Mouse (Mus musculus) G1E-ER4 (cell line): ENCODE data around the gene Btbd2. TPM values are rescaled to one million over a fixed set of nuclear protein-coding genes. Genes with fewer than 3 reads are reported as not detected.
"Not testable (repeated sequence)": the region's sequence is repeated elsewhere in the genome, so short reads cannot be mapped to it uniquely, and the experiment has no call there.

ENCODE experiments used
- GATA1 ChIP-seq: IDR thresholded peaks from one replicate; pipeline ENCODE4 v1.8.0; 2012; ENCODE audit warnings: low read length, inconsistent platforms
- polyA plus RNA-seq: library from polyadenylated mRNA; stranded (reverse); fragments of >175 nt; gene quantifications from 2 replicates; pipeline ENCODE4 v1.2.3, GENCODE M21; 2012

Btbd2 gene
- polyA plus RNA-seq, 1 experiment, result 103 TPM

DNA sequence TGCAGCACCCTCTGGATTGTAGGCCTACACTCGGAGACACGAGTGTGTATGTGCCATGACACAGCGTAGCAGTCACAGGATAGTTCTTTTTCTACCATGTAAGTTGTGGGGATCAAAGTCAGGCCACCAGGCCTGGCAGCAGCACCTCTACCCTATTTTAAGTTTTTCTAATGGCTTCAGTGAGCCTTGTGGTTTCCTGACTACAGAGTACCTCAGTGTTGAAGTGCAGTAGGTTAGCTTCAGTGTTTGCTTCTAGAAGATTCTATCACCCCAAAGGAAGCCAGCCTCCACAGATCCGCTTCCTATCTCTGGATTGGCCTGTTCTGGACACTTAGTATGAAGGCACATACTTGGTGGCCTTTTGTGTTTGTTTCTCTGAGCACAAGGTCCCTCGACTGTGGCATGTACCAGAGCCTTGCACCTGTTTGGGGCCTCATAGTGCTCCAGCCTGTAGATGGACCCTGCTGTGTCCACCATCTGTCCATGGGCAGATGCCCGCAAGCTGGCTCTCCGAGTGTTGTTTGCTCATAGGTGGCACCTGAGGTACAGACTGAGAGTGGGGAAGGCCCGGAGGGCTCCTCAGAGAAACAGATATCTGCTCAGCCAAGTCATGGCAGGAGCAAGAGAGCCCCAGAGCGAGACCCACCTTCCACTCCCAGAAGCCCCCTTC is 46.6 kb downstream of the Btbd2 start:
- no peak for TF ChIP-seq GATA1

DNA sequence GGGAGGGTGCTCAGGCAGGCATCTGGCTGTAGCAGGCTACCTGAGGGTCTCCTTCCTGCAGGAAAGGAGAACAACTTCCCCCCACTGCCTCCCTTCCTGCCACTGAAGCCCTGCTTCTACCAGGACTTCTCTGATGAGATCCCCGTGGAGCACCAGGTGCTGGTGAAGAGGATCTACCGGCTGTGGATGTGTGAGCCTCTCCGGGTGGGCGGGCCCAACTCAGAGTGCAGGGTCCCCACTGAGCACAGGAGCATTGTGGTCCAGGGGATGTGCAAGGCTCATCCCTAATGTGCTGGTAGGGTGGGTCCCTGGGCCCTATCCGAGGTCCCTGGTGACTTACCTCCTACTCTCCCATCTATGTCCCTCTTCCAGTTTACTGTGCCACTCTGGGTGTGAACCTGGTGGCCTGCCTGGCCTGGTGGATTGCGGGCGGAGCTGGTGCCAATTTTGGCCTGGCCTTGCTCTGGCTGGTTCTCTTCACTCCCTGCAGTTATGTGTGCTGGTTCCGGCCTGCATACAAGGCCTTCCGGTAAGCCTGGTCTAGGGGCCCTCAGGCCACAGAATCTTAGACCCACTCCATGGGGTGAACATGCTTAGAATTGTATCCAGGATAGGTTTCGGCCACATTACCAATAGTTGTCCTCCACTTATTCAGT is 47.5 kb downstream of the Btbd2 start:
- TF ChIP-seq GATA1, result no peak

DNA sequence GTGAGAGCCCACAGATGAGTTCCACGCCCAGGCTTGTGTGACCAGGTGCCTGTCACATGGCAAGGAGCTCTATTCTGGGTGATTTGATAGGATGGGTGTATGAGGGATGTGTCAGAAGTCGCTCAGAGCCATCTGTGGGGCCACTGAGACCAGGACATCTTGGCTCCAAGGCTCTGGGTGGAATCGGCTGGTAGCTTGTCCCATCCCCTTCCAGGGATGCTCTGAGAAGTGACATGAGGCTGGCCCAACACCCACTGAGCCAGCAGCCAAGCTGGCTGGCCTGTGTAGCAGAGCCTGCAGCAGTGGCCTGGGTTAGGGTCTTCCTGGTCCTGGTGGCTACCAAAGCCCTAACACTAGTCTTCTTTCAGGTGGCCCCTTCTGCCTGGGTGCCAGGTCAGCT is 48.4 kb downstream of the Btbd2 start:
- no peak for TF ChIP-seq GATA1

DNA sequence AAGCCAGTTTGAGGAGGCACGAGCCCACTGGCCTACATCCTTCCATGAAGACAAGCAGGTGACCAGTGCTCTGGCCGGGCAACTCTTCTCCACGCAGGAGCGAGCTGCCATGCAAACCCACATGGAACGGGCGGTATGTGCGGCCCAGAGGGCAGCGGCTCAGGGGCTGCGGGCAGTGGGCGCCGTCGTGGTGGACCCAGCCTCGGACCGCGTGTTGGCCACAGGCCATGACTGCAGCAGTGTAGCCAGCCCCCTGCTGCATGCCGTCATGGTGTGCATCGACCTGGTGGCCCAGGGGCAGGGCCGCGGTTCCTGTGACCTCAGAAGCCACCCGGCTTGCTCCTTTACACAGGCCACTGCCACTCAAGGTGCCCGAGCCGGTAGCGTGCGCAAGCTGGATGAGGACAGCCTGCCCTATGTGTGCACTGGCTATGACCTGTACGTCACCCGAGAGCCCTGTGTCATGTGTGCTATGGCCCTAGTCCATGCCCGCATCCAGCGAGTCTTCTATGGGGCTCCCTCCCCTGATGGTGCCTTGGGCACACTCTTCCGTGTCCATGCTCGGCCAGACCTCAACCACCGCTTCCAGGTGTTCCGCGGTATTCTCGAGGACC is 50.0 kb downstream of the Btbd2 start:
- TF ChIP-seq GATA1, result no peak

DNA sequence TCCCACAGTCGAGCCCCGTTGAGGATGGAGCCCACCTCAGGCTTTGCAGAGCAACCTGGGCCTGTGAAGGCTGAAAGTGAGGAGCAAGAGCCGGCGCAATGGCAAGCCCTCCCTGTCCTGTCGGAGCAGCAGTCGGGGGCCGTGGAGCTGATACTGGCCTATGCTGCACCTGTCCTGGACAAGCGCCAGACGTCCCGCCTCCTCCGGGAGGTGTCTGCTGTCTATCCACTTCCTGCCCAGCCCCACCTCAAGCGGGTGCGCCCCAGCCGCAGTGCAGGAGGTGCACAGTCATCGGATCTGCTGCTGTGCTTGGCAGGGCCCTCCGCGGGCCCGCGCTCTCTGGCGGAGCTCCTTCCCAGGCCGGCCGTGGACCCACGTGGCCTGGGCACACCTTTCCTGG is 50.6 kb downstream of the Btbd2 start:
- TF ChIP-seq GATA1, result no peak

DNA sequence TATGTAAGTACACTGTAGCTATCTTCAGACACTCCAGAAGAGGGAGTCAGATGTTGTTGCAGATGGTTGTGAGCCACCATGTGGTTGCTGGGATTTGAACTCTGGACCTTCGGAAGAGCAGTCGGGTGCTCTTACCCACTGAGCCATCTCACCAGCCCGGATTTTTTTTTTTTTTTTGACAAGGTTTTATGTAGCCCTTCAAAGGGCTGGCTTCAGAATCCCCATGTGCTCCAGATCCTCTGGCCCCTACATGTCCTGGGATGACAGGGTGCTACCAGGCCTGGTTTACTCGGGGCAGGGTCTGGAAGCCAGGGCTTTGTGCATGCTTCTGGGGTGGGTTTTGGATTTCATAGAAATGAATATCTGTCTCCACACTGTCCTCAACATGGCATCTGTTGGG is 51.1 kb downstream of the Btbd2 start, which contains the start of gene Gm49322:
Gene Gm49322, plus strand, starts transcription at position 301 of the 400 bp plus-strand sequence.
- TF ChIP-seq GATA1, result not testable (repeated sequence)

DNA sequence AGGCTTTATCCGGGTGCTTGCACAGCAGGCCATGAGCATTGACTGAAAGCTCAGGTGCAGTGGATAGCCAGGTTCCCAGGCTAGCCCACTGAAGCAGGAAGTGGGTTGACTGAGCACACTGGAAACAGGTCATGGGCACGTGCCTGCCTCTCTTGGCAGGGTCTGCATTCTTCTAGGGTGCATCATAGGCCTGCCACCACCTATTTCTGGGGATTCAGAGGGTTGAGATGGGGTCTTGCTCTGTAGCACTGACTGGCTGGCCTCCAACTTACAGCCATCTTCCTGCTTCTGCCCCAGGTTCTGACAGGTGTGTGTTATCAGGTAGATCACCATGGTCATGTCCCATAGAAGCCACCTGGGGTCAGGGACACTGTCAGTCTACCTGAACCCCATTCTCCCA is 51.9 kb downstream of the Btbd2 start:
- TF ChIP-seq GATA1, result no peak

DNA sequence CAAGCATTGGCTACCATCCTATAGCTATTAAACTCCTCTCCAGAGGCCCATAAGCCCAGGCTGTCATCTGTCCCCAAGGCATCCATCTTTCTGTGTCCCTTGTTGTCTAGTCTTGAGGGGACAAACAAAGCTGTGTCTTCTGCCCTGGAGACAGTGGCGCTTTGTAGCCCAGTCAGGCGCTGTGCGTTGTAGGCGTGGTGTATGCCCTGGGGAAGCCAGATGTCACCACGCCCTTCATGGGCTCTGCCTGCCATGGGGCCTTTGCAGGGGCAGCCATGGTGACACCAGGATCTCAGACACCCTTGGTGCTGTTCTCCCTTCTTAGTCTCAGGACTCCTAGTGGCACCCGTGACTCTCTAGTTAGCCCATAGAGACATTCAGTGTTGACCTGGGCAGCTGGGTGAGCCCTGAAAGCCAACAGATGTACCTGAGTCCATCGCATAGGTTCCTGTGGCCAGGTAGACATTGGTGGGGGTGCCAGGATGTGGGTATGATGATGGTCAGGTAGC is 52.8 kb downstream of the Btbd2 start:
- no peak for TF ChIP-seq GATA1

DNA sequence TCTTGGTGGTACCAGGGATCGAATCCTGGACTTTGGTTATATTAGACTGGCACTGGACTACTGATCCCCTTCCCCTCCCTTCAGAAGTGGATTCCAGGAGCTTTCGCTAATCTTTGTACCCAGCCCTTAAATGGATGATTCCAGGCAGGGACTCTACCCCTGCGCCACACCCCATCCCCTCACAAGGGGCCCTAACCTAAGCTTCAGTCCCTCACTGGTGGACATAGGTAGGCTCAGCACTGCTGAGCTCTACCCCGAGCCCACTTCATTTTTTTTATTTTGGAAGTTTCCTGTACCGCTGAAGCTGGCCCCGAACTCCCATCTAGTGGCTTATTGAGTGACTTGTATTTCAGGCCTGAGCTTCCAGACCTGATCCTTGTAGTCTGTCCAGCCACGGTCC is 53.5 kb downstream of the Btbd2 start:
- TF ChIP-seq GATA1, result no peak

DNA sequence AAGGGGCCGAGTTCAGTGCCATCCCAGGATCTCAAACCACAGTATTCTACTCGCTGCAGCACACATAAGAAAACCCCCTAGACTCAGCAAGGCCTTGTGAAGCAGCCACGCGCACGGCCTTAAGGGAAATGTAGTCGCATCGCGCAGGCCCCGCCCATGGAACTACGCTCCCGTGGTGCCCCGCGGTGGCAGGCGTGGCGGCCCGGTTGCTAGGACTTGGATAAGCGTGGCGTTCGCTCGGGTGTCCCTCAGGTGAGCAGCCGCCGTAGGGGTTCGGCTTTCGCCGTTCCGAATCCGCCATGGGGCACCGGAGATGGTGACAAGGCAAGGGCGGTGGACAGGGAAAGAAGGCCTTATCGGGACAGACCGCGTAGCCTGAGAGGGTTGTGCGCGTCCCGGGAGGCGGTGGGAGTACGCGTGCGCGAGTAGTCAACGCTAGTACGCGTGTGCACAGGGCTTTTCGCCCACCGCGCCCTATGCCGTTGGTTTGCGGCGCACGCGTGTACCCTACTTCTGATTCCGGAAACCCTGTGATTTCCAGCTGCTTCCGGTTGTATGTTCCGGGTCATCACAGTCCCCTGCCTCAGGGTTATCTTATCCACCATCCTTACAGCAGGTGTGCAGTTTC is 54.1 kb downstream of the Btbd2 start, which contains the start of the genes Scamp4 and Adat3:
Gene Scamp4, plus strand, starts transcription at position 175 of the 628 bp plus-strand sequence.
Gene Adat3, plus strand, starts transcription at position 183 of the 628 bp plus-strand sequence.
- TF ChIP-seq GATA1, result no peak

DNA sequence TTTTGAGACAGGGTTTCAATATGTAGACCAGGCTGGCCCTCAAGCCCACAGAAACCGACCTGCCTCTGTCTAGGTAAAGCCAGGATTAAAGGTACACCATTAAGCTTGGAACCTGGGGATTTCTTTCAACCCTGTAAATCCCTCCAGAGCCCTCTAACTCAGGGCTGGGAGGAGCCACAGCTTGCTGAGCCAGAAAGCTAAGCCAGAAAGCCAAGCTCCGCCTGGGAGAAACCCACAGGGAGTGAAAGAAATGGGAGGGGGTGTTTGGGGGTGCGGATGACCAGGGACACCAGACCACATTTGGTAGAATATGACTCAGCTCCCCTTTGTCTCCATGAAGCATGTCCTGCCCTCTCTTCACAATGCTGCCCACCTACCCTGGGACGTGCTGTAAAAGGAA is 60.6 kb downstream of the Btbd2 start:
- TF ChIP-seq GATA1, result no peak

Other genes starting within 250 kb of the Btbd2 start
- gene Tcf3, start 223.4 kb downstream of the Btbd2 start, polyA plus RNA-seq, result 960 and 1,205 TPM in 2 replicates
- gene Onecut3, start 162.2 kb downstream of the Btbd2 start, polyA plus RNA-seq, result not detected in 2 replicates
- 0.03 TPM in 2 replicates for gene Atp8b3, start 117.9 kb downstream of the Btbd2 start, polyA plus RNA-seq
- 181 and 226 TPM in 2 replicates for gene Rexo1, start 95.5 kb downstream of the Btbd2 start, polyA plus RNA-seq
- gene Klf16, start 79.8 kb downstream of the Btbd2 start, polyA plus RNA-seq, result 107 and 125 TPM in 2 replicates
- gene Abhd17a, start 66.7 kb downstream of the Btbd2 start, polyA plus RNA-seq, result 591 and 822 TPM in 2 replicates
- 68.3 and 79.9 TPM in 2 replicates for gene Scamp4, start 54.2 kb downstream of the Btbd2 start, polyA plus RNA-seq
- gene Adat3, start 54.2 kb downstream of the Btbd2 start, polyA plus RNA-seq, result 24.6 and 31.6 TPM in 2 replicates
- 2.0 and 3.1 TPM in 2 replicates for gene Gm49322, start 51.0 kb downstream of the Btbd2 start, polyA plus RNA-seq
- gene Csnk1g2, start 34.2 kb downstream of the Btbd2 start, polyA plus RNA-seq, result 480 and 522 TPM in 2 replicates
- gene Mknk2, start 21.0 kb upstream of the Btbd2 start, polyA plus RNA-seq, result 410 and 459 TPM in 2 replicates
- 30.7 and 34.7 TPM in 2 replicates for gene Mob3a, start 44.9 kb upstream of the Btbd2 start, polyA plus RNA-seq
- 8.3 and 10.8 TPM in 2 replicates for gene Izumo4, start 45.1 kb upstream of the Btbd2 start, polyA plus RNA-seq
- gene Ap3d1, start 85.2 kb upstream of the Btbd2 start, polyA plus RNA-seq, result 37.8 and 38.4 TPM in 2 replicates
- 127 and 130 TPM in 2 replicates for gene Dot1l, start 98.1 kb upstream of the Btbd2 start, polyA plus RNA-seq
- 777 and 944 TPM in 2 replicates for gene Sf3a2, start 141.1 kb upstream of the Btbd2 start, polyA plus RNA-seq
- 234 and 304 TPM in 2 replicates for gene Plekhj1, start 141.6 kb upstream of the Btbd2 start, polyA plus RNA-seq
- gene Amh, start 148.2 kb upstream of the Btbd2 start, polyA plus RNA-seq, result 2.3 TPM in 2 replicates
- 0.11 TPM in 1 of 2 replicates, not detected in the other for gene Jsrp1, start 156.4 kb upstream of the Btbd2 start, polyA plus RNA-seq
- gene Oaz1, start 169.6 kb upstream of the Btbd2 start, polyA plus RNA-seq, result 1,739 and 1,884 TPM in 2 replicates
- not detected in 2 replicates for gene Lingo3, start 187.0 kb upstream of the Btbd2 start, polyA plus RNA-seq
- 360 and 413 TPM in 2 replicates for gene Lsm7, start 198.1 kb upstream of the Btbd2 start, polyA plus RNA-seq
- 125 and 130 TPM in 2 replicates for gene Sppl2b, start 198.2 kb upstream of the Btbd2 start, polyA plus RNA-seq
- gene Tmprss9, start 214.8 kb upstream of the Btbd2 start, polyA plus RNA-seq, result 0.02 and 0.04 TPM in 2 replicates
- gene Timm13, start 243.9 kb upstream of the Btbd2 start, polyA plus RNA-seq, result 399 and 510 TPM in 2 replicates